Mouse (Mus musculus) liver, embryonic 16.5 days (tissue): ENCODE measurements around the gene Ccdc38. TPM values are rescaled to one million over a fixed set of nuclear protein-coding genes. Genes with fewer than 3 reads are reported as not detected.

Experiments used
- ATAC-seq: fragments of 200-750 bp; cut with Nextera tagmentation; 2 replicates; pipeline ENCODE4 v1.8.0; 2017; ENCODE audit warnings: low read depth, mild to moderate bottlenecking, moderate number of reproducible peaks, moderate library complexity
- H3K27ac ChIP-seq: fragments of 300-500 bp; sonication (generic); 2 replicates; pipeline ENCODE4 v1.5.1; 2014; ENCODE audit warnings: mild to moderate bottlenecking, low read length
- H3K27me3 ChIP-seq: fragments of 300-500 bp; sonication (generic); 2 replicates; pipeline ENCODE4 v1.6.1; 2014; ENCODE audit warnings: low read depth, low read length, mixed read lengths; ENCODE audit not compliant: control insufficient read depth, insufficient read depth
- H3K36me3 ChIP-seq: fragments of 300-500 bp; sonication (generic); 2 replicates; pipeline ENCODE4 v1.6.1; 2014; ENCODE audit warnings: mild to moderate bottlenecking; ENCODE audit not compliant: control insufficient read depth, insufficient read depth
- H3K4me1 ChIP-seq: fragments of 300-500 bp; sonication (generic); 2 replicates; pipeline ENCODE4 v1.6.1; 2014; ENCODE audit warnings: low read depth, low read length, mixed read lengths; ENCODE audit not compliant: control insufficient read depth
- H3K4me2 ChIP-seq: fragments of 300-500 bp; sonication (generic); 2 replicates; pipeline ENCODE4 v1.6.1; 2014; ENCODE audit warnings: low read depth, low read length, mixed read lengths
- H3K4me3 ChIP-seq: fragments of 300-500 bp; sonication (generic); 2 replicates; pipeline ENCODE4 v1.5.1; 2014; ENCODE audit warnings: low read depth, mild to moderate bottlenecking, low read length
- H3K9ac ChIP-seq: fragments of 300-500 bp; sonication (generic); 2 replicates; pipeline ENCODE4 v1.6.1; 2014; ENCODE audit warnings: low read depth, low read length
- H3K9me3 ChIP-seq: fragments of 300-500 bp; sonication (generic); replicated peaks from 2 replicates; pipeline ENCODE4 v1.6.1; 2016; ENCODE audit warnings: low read length; ENCODE audit not compliant: control insufficient read depth
- WGBS: fragments of 180-500 bp; shearing (Covaris S2); extraction: QIAGEN DNeasy Blood & Tissue Kit; methylation state at CpG from one replicate; pipeline ENCODE4 v1.1.7; 2014; ENCODE audit not compliant: insufficient replicate concordance; 5-methylcytosine and 5-hydroxymethylcytosine counted together
- polyA plus RNA-seq: library from polyadenylated mRNA; unstranded; fragments of >200 nt; fragmentation: Nextera tagmentation; extraction: Ambion mirVana; gene quantifications from 2 replicates; pipeline ENCODE4 v1.2.1, GENCODE M21; 2015

Gene Ccdc38
- polyA plus RNA-seq, 1 experiment from 2014 or later = 0.04 TPM

GRCm38 (mm10) chr10:93589281-93589848 is 48.9 kb downstream of the Ccdc38 start, which contains the start of gene Snrpf:
Gene Snrpf (minus strand): TSS chr10:93589706.
- no peaks in the 10 kb centered on the region for H3K9me3 ChIP-seq
- peak; percentile 91 for ATAC-seq
- under 1% methylated on average over 63 of the region's 63 CpGs for WGBS
- H3K9ac ChIP-seq = peak within 1 kb of the TSS; percentile 79
- H3K36me3 ChIP-seq = peaks cover 6% of the 10 kb centered on the region
- peaks cover 19% of the 10 kb centered on the region for H3K4me1 ChIP-seq
- H3K27me3 ChIP-seq = no peaks in the 10 kb centered on the region
- peak within 1 kb of the TSS; percentile 87 for H3K4me3 ChIP-seq
- H3K27ac ChIP-seq = peak within 1 kb of the TSS; percentile 47; the same call in 1 of the 2 replicates
- peak within 1 kb of the TSS; percentile 93 for H3K4me2 ChIP-seq

GRCm38 (mm10) chr10:93592456-93592855 is 52.0 kb downstream of the Ccdc38 start:
- 52% methylated on average over 12 of the region's 12 CpGs for WGBS
- ATAC-seq = no peak
- no peaks in the 10 kb centered on the region for H3K36me3 ChIP-seq

DNA sequence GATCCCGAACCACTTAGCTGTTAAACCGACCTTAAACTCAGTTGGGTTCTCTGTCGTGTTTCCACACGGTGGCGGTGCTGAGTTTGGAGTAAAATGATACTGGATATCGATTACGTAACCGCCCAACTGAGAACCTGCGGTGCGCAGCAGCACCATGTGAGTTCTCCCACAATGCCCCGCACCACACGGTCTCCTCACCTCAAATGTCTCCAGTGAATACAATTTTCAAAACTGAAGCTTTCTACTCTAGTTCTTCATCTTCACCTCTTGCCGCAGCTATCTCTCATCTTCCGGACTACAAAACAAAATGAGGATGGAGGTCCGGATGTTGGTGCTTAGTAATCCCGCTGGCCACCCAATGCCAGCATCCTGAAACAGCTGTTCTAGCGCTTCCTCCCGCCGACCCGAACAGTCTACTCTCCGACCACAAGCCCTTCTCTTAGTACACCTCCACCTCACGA is 53.6 kb downstream of the Ccdc38 start:
- peak; percentile 35; the same call in 1 of the 2 replicates for ATAC-seq
- no peaks in the 10 kb centered on the region for H3K9me3 ChIP-seq

More at GRCm38 (mm10) chr10:93592456-93592855, 52.0 kb downstream of the Ccdc38 start:
- no peak overlapping the region for H3K4me3 ChIP-seq
- H3K9me3 ChIP-seq = no peaks in the 10 kb centered on the region
- H3K9ac ChIP-seq = no peak overlapping the region
- H3K4me1 ChIP-seq = peaks cover 22% of the 10 kb centered on the region
- H3K4me2 ChIP-seq = no peak overlapping the region
- no peaks in the 10 kb centered on the region for H3K27me3 ChIP-seq
- H3K27ac ChIP-seq = no peak overlapping the region

DNA sequence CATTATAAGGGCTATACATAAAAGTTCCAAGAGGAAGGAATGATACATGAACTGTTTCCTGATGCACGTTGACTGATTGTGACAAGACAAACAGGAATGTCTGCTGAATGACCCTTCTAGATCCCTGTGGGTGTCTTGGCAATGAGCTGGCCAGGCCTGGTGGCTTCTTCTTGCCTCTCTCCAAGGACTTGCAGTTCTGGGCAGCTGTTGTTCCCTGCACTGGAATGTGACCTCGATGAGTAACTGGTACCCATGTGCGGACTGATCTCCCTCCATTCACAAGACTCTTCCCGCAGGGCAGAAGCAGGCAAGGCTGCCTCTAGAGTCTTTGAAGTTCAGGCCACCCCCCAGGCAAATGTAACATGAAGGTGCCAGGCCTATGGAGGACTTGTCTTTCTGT is 55.4 kb downstream of the Ccdc38 start:
- no peak for ATAC-seq
- no peak overlapping the region for H3K9ac ChIP-seq
- H3K9me3 ChIP-seq = no peaks in the 10 kb centered on the region
- H3K36me3 ChIP-seq = no peaks in the 10 kb centered on the region
- H3K4me3 ChIP-seq = no peak overlapping the region
- 38% methylated on average over 4 of the region's 4 CpGs for WGBS
- no peaks in the 10 kb centered on the region for H3K27me3 ChIP-seq
- peaks cover 6% of the 10 kb centered on the region; the same call in 1 of the 2 replicates for H3K4me1 ChIP-seq
- no peak overlapping the region for H3K27ac ChIP-seq
- H3K4me2 ChIP-seq = no peak overlapping the region

More for the DNA sequence above, 53.6 kb downstream of the Ccdc38 start:
- Histone ChIP-seq H3K27me3 (no peaks in the 10 kb centered on the region), H3K9ac (peak overlapping the region; percentile 51), H3K4me3 (peak overlapping the region; percentile 56), H3K4me1 (peaks cover 10% of the 10 kb centered on the region), H3K4me2 (peak overlapping the region; percentile 81), H3K36me3 (no peaks in the 10 kb centered on the region), H3K27ac (no peak overlapping the region)
- 2% methylated on average over 22 of the region's 22 CpGs for WGBS

DNA sequence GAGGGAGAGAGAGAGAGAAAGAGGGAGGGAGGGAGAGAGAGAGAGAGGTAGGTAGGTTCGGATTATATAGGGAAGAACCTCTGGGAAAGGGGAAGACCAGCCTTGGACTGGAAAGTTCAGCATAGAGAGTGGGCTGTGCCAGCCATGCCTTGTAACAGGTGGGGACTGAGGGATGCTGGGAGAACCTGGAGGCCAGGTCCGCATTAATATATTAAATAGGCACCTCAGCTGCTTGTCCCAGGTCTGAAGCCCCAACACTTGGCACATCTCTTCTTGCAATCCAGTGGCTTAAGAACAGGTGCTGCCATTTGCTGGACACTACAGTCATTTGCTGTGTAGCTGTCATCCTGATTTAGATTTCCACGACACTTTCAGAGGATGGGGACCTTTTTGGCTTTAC is 56.2 kb downstream of the Ccdc38 start:
- Histone ChIP-seq H3K4me3 (no peak overlapping the region), H3K9ac (no peak overlapping the region), H3K36me3 (no peaks in the 10 kb centered on the region), H3K9me3 (no peaks in the 10 kb centered on the region), H3K27ac (no peak overlapping the region), H3K27me3 (no peaks in the 10 kb centered on the region), H3K4me2 (no peak overlapping the region), H3K4me1 (peaks cover 6% of the 10 kb centered on the region; the same call in 1 of the 2 replicates)
- ATAC-seq = no peak
- 60% methylated on average over 3 of the region's 3 CpGs for WGBS

DNA sequence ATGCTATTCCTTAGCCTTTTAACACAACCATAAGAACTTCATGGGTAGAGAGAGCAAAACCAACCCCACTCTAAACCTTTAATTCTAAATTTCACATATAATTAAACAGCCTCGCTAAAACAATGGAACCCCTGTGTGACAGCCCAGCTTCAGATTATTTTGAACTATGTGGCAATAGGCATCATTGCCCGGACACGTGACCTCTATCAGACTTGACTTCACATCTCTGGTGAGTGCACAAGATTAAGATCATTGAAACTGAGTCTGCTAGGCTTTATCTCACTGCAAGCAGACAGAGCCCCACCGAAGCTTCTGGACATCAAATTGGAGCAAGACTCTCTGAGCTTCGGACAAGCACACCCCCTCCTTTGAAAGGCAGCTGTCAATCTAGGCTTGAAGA is 61.9 kb downstream of the Ccdc38 start:
- ATAC-seq = no peak
- no peaks in the 10 kb centered on the region for H3K27me3 ChIP-seq
- H3K9me3 ChIP-seq = no peaks in the 10 kb centered on the region
- H3K27ac ChIP-seq = no peak overlapping the region
- no peaks in the 10 kb centered on the region for H3K36me3 ChIP-seq
- H3K4me1 ChIP-seq = no peaks in the 10 kb centered on the region
- WGBS = 44% methylated on average over 5 of the region's 5 CpGs
- H3K4me2 ChIP-seq = no peak overlapping the region
- H3K9ac ChIP-seq = no peak overlapping the region
- no peak overlapping the region for H3K4me3 ChIP-seq

DNA sequence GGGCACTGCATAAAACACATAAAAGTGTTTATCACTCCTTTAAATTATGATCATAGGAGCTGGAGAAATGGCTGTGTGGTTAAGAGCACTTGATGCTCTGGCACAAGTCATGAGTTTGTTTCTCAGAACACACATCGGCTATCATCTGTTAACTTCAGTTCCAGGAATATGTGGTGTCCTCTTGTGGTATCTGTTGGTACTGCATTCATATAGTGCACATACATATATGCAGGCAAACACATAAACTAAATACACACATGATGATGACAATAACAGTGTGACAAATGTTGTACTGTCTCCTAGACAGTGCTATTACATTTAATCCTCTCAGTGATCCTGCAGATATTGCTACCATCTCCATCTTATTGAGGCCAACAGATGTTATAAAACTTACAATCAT is 62.8 kb downstream of the Ccdc38 start:
- H3K4me1 ChIP-seq = no peaks in the 10 kb centered on the region

DNA sequence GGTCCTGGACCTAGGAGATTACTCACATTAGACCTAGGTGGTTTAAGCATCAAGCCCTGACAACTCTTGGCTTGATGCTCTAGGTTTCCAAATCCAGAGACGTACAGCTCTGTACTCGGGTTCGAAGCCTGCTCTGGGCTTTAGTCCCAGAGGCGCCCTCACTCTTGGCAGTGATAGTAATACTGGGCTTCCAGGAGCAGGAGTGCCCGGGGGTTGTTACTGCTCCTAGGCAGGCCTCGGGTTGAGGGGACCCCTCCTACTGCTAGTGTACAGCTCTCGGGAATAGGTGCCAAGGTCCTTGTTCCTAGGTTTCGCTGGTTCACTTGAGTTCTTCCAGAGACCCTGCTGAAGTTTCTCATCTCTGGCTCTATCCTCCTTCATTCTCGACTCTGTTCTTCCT is 65.9 kb downstream of the Ccdc38 start:
- no peak for ATAC-seq
- WGBS = 77% methylated on average over 9 of the region's 9 CpGs

More for the DNA sequence above, 62.8 kb downstream of the Ccdc38 start:
- no peak for ATAC-seq
- no peaks in the 10 kb centered on the region for H3K9me3 ChIP-seq
- no peaks in the 10 kb centered on the region for H3K27me3 ChIP-seq
- H3K4me2 ChIP-seq = no peak overlapping the region
- H3K9ac ChIP-seq = no peak overlapping the region
- no peak overlapping the region for H3K27ac ChIP-seq
- H3K4me3 ChIP-seq = no peak overlapping the region
- 76% methylated on average over 1 of the region's 1 CpGs for WGBS
- no peaks in the 10 kb centered on the region for H3K36me3 ChIP-seq

DNA sequence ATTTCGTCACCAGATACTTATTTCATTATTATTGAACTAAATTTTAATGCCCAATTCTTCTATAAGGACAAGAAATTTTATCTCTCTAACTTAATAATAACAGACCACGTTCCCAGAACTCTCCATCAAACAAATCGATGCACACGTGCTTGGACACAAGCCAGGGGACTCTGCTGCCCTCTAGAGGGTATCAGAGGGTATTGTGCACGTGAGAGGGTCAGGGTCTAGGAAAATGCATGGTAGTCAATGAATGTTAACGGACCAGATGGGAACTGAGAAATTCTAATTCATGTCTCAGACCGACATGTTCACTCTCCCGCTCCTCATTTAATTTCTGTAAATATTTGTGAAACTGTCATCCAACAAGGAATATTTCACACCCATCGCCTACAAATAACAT is 67.6 kb downstream of the Ccdc38 start:
- H3K27me3 ChIP-seq = no peaks in the 10 kb centered on the region
- no peak overlapping the region for H3K4me2 ChIP-seq
- 66% methylated on average over 9 of the region's 9 CpGs for WGBS
- no peak overlapping the region for H3K9ac ChIP-seq
- H3K4me3 ChIP-seq = no peak overlapping the region
- no peaks in the 10 kb centered on the region; the same call in 1 of the 2 replicates for H3K4me1 ChIP-seq
- ATAC-seq = no peak
- no peaks in the 10 kb centered on the region for H3K36me3 ChIP-seq
- no peak overlapping the region for H3K27ac ChIP-seq
- H3K9me3 ChIP-seq = 0 out of 2 replicates have a peak, but pooled peaks cover 2% of the 10 kb centered on the region

More for the DNA sequence above, 65.9 kb downstream of the Ccdc38 start:
- H3K4me2 ChIP-seq = no peak overlapping the region
- no peaks in the 10 kb centered on the region for H3K27me3 ChIP-seq
- H3K9ac ChIP-seq = no peak overlapping the region
- H3K9me3 ChIP-seq = 0 out of 2 replicates have a peak, but pooled peaks cover 2% of the 10 kb centered on the region
- H3K36me3 ChIP-seq = no peaks in the 10 kb centered on the region
- H3K27ac ChIP-seq = no peak overlapping the region
- no peak overlapping the region for H3K4me3 ChIP-seq
- no peaks in the 10 kb centered on the region for H3K4me1 ChIP-seq
